Mouse (Mus musculus) heart, adult 2 months (tissue): ENCODE results near the gene Plxna1.

Source experiments
- CTCF ChIP-seq: fragments of 200-600 bp; IDR thresholded peaks from 2 replicates; pipeline ENCODE4 v1.8.1; 2022; ENCODE audit warnings: antibody characterized with exemption, mild to moderate bottlenecking, moderate library complexity
- EP300 ChIP-seq: fragments of 200-500 bp; IDR thresholded peaks from 2 replicates; pipeline ENCODE4 v1.6.1; 2011; ENCODE audit warnings: low read depth, low read length, control low read depth; ENCODE audit not compliant: insufficient read depth

GRCm38 (mm10) chr6:89386956-89387355 is 24.5 kb upstream of the Plxna1 start:
- TF ChIP-seq EP300 (no peak), CTCF (no peak)
